Mouse (Mus musculus) megakaryocyte, embryonic 14.5 days (primary cell): Measurements from ENCODE around the gene Plagl2.

Experiments
- FLI1 ChIP-seq: IDR thresholded peaks from 2 replicates; pipeline ENCODE4 v1.6.1; 2012; ENCODE audit warnings: low read length, inconsistent platforms, mixed read lengths
- GATA1 ChIP-seq: IDR thresholded peaks from 3 replicates; pipeline ENCODE4 v1.6.1; 2012; ENCODE audit warnings: mixed read lengths, low read length, inconsistent platforms, borderline replicate concordance

DNA sequence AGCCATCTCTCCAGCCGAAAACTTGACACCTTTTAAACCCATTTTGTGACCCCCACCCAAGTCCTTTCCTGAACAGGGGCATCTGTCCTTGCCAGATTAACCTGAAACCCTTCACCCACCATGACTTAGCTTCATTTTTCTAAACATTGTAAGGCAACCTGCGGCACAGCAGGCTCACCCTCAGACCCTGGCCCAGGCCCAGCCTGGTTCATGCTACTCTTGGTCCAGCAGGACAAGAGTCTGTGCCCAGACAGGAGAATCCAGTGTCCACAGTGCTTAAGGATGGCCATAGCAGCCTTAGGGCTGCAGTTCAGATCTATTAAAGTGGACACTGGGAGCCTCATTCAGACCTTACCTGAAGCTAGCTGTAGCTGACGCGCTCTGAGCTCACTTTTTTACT, 27.9 kb downstream of the Plagl2 start:
- TF ChIP-seq GATA1 (no peak), FLI1 (no peak)
